Mouse (Mus musculus): ENCODE measurements around the gene Aifm2. TPM values are rescaled to one million over a fixed set of nuclear protein-coding genes. Genes with fewer than 3 reads are reported as not detected.

Aifm2 gene
- polyA plus RNA-seq, 1 experiment from 2014 or later: 8.2 TPM

DNA sequence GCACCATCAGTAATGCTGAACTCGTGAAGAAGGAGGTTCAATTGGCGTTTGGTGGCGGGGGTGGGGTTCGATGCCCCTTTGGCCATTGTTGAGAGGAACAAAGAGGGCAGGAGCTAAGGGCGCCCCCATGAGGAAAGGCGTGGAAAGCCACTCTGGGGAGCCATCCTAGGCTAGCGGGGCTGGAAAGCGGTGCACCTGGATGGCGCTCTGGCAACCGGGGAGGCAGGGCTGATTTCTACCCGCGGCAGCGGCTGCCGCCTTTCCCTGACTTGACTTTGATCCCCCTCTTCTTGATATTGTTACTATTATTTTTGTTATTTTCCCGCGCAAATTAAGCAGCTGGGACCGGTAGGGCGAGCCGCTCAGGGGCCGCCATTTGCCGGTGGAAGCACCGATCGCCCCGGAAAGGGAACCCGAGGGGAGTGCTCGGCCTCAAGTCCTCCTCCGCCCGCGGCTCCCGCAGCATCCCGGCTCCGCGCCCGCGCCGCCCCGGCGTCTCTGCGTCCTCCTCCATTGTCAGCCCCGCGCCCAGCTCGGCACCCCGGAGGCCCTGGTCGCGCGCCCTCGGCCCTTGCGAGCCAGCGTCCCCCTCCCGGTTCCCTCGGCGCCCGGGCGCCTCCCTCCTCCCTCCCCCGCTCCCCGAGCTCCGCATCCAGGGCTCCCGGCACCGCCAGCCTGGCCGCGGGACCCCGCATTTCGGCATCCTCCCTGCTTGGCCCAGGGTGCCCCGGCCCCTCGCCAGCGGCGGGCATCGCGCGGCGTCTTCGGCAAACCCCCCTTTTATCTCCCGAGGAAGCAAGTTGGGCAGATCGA, 67.9 kb downstream of the Aifm2 start:
- no peaks in the 10 kb centered on the region for H3K9me3 ChIP-seq (replicated peaks; ENCODE audit: control insufficient read depth, low read length)
- peak; percentile 86 for DNase-seq (ENCODE audit: low spot score)
- no peaks in the 10 kb centered on the region; the same call in 1 of the 2 replicates for H3K4me1 ChIP-seq (ENCODE audit: control insufficient read depth, insufficient read depth, low read length)
- no peaks in the 10 kb centered on the region for H3K27me3 ChIP-seq (ENCODE audit: control insufficient read depth, insufficient read depth, low read length)
- WGBS: under 1% methylated on average over 68 of the region's 74 CpGs
- peak overlapping the region; percentile 92 for H3K4me3 ChIP-seq (ENCODE audit: low read depth, low read length)
- H3K27ac ChIP-seq (replicated peaks; ENCODE audit: low read depth, low read length): peak overlapping the region; percentile 98
- peak overlapping the region; percentile 99 for H3K9ac ChIP-seq (replicated peaks; ENCODE audit: low read length)
- ATAC-seq (replicated peaks; ENCODE audit: insufficient number of reproducible peaks, low FRiP score, low TSS enrichment, low read depth): peak; percentile 58
- H3K4me2 ChIP-seq (ENCODE audit: low read depth, low read length): peak overlapping the region; percentile 48
- H3K36me3 ChIP-seq (replicated peaks; ENCODE audit: control insufficient read depth, insufficient read depth, low read depth, low read length): no peaks in the 10 kb centered on the region

- ATAC-seq (replicated peaks; ENCODE audit: insufficient number of reproducible peaks, low FRiP score, low TSS enrichment, low read depth): peak; percentile 86
- 0% methylated on average over 50 of the region's 50 CpGs for whole genome bisulfite sequencing
- H3K9ac ChIP-seq (replicated peaks; ENCODE audit: low read length): peak within 1 kb of the TSS; percentile 99
Observed at GRCm38 (mm10) chr10:61783621-61784251, 68.7 kb downstream of the Aifm2 start, which contains the start of gene H2afy2. Gene H2afy2 (minus strand): TSS chr10:61784147.

GRCm38 (mm10) chr10:61784414-61784813, 69.4 kb downstream of the Aifm2 start:
- no peak for ATAC-seq (replicated peaks; ENCODE audit: insufficient number of reproducible peaks, low FRiP score, low TSS enrichment, low read depth)
- WGBS: 12% methylated on average over 10 of the region's 10 CpGs
- H3K4me1 ChIP-seq (ENCODE audit: control insufficient read depth, insufficient read depth, low read length): no peaks in the 10 kb centered on the region; the same call in 1 of the 2 replicates
- H3K36me3 ChIP-seq (replicated peaks; ENCODE audit: control insufficient read depth, insufficient read depth, low read depth, low read length): no peaks in the 10 kb centered on the region
- no peaks in the 10 kb centered on the region for H3K9me3 ChIP-seq (replicated peaks; ENCODE audit: control insufficient read depth, low read length)
- peak overlapping the region; percentile 48 for H3K4me2 ChIP-seq (ENCODE audit: low read depth, low read length)
- H3K27me3 ChIP-seq (ENCODE audit: control insufficient read depth, insufficient read depth, low read length): no peaks in the 10 kb centered on the region
- peak overlapping the region; percentile 98; the same call in 1 of the 2 replicates for H3K27ac ChIP-seq (replicated peaks; ENCODE audit: low read depth, low read length)
- no peak for DNase-seq (ENCODE audit: low spot score)
- peak overlapping the region; percentile 92 for H3K4me3 ChIP-seq (ENCODE audit: low read depth, low read length)
- H3K9ac ChIP-seq (replicated peaks; ENCODE audit: low read length): peak overlapping the region; percentile 99

More at GRCm38 (mm10) chr10:61783621-61784251, 68.7 kb downstream of the Aifm2 start, which contains the start of gene H2afy2:
- H3K27me3 ChIP-seq (ENCODE audit: control insufficient read depth, insufficient read depth, low read length): no peaks in the 10 kb centered on the region
- DNase-seq (ENCODE audit: low spot score): peak; percentile 87
- H3K27ac ChIP-seq (replicated peaks; ENCODE audit: low read depth, low read length): peak within 1 kb of the TSS; percentile 98
- no peaks in the 10 kb centered on the region for H3K9me3 ChIP-seq (replicated peaks; ENCODE audit: control insufficient read depth, low read length)
- H3K4me2 ChIP-seq (ENCODE audit: low read depth, low read length): peak within 1 kb of the TSS; percentile 48
- no peaks in the 10 kb centered on the region; the same call in 1 of the 2 replicates for H3K4me1 ChIP-seq (ENCODE audit: control insufficient read depth, insufficient read depth, low read length)
- no peaks in the 10 kb centered on the region for H3K36me3 ChIP-seq (replicated peaks; ENCODE audit: control insufficient read depth, insufficient read depth, low read depth, low read length)
- peak within 1 kb of the TSS; percentile 92 for H3K4me3 ChIP-seq (ENCODE audit: low read depth, low read length)

- no peaks in the 10 kb centered on the region for H3K36me3 ChIP-seq (replicated peaks; ENCODE audit: control insufficient read depth, insufficient read depth, low read depth, low read length)
- H3K27me3 ChIP-seq (ENCODE audit: control insufficient read depth, insufficient read depth, low read length): no peaks in the 10 kb centered on the region
- no peaks in the 10 kb centered on the region for H3K4me1 ChIP-seq (ENCODE audit: control insufficient read depth, insufficient read depth, low read length)
- ATAC-seq (replicated peaks; ENCODE audit: insufficient number of reproducible peaks, low FRiP score, low TSS enrichment, low read depth): no peak
- 80% methylated on average over 10 of the region's 10 CpGs for WGBS
- H3K27ac ChIP-seq (replicated peaks; ENCODE audit: low read depth, low read length): no peak overlapping the region
- no peak overlapping the region for H3K4me3 ChIP-seq (ENCODE audit: low read depth, low read length)
- no peak overlapping the region for H3K9ac ChIP-seq (replicated peaks; ENCODE audit: low read length)
- H3K9me3 ChIP-seq (replicated peaks; ENCODE audit: control insufficient read depth, low read length): no peaks in the 10 kb centered on the region
- no peak overlapping the region for H3K4me2 ChIP-seq (ENCODE audit: low read depth, low read length)
- no peak for DNase-seq (ENCODE audit: low spot score)
Observed at GRCm38 (mm10) chr10:61787541-61788313, 72.7 kb downstream of the Aifm2 start.

- ATAC-seq (replicated peaks; ENCODE audit: insufficient number of reproducible peaks, low FRiP score, low TSS enrichment, low read depth): no peak
Observed at GRCm38 (mm10) chr10:61788499-61788898, 73.4 kb downstream of the Aifm2 start.

More at GRCm38 (mm10) chr10:61788499-61788898, 73.4 kb downstream of the Aifm2 start:
- 97% methylated on average over 5 of the region's 5 CpGs for WGBS
- H3K4me3 ChIP-seq (ENCODE audit: low read depth, low read length): no peak overlapping the region
- H3K4me2 ChIP-seq (ENCODE audit: low read depth, low read length): no peak overlapping the region
- H3K9ac ChIP-seq (replicated peaks; ENCODE audit: low read length): no peak overlapping the region
- no peak for DNase-seq (ENCODE audit: low spot score)
- H3K4me1 ChIP-seq (ENCODE audit: control insufficient read depth, insufficient read depth, low read length): no peaks in the 10 kb centered on the region
- no peak overlapping the region for H3K27ac ChIP-seq (replicated peaks; ENCODE audit: low read depth, low read length)
- no peaks in the 10 kb centered on the region for H3K9me3 ChIP-seq (replicated peaks; ENCODE audit: control insufficient read depth, low read length)
- H3K27me3 ChIP-seq (ENCODE audit: control insufficient read depth, insufficient read depth, low read length): no peaks in the 10 kb centered on the region
- no peaks in the 10 kb centered on the region for H3K36me3 ChIP-seq (replicated peaks; ENCODE audit: control insufficient read depth, insufficient read depth, low read depth, low read length)

Small RNA genes lying within 50 kb of the gene (microRNA-seq; reads per million reads assigned to microRNA genes)
- not detected for gene Mir5108 (ENCODE audit: borderline number of aligned reads)

Other genes starting within 250 kb of the Aifm2 start
- 11.1 and 11.6 TPM in 2 replicates for gene Lrrc20, start 239.5 kb upstream of the Aifm2 start, polyA plus RNA-seq (2014; fragmentation: Nextera tagmentation; extraction: Ambion mirVana)
- 0.06 and 0.11 TPM in 2 replicates for gene Npffr1, start 119.8 kb upstream of the Aifm2 start, polyA plus RNA-seq (2014; fragmentation: Nextera tagmentation; extraction: Ambion mirVana)
- gene Ppa1, start 66.7 kb upstream of the Aifm2 start, polyA plus RNA-seq (2014; fragmentation: Nextera tagmentation; extraction: Ambion mirVana): 312 and 320 TPM in 2 replicates
- 273 and 274 TPM in 2 replicates for gene Sar1a, start 35.0 kb upstream of the Aifm2 start, polyA plus RNA-seq (2014; fragmentation: Nextera tagmentation; extraction: Ambion mirVana)
- gene Tysnd1, start 19.7 kb upstream of the Aifm2 start, polyA plus RNA-seq (2014; fragmentation: Nextera tagmentation; extraction: Ambion mirVana): 30.7 and 36.6 TPM in 2 replicates
- gene H2afy2, start 68.9 kb downstream of the Aifm2 start, polyA plus RNA-seq (2014; fragmentation: Nextera tagmentation; extraction: Ambion mirVana): 319 and 335 TPM in 2 replicates

Data from embryonic facial prominence, embryonic 11.5 days (tissue).